Mouse (Mus musculus) stomach, embryonic 15.5 days (tissue): ENCODE results near the gene Mrpl47. TPM values are rescaled to one million over a fixed set of nuclear protein-coding genes. Genes with fewer than 3 reads are reported as not detected.
"Not testable (repeated sequence)": the region's sequence is repeated elsewhere in the genome, so short reads cannot be mapped to it uniquely, and the experiment has no call there.

ENCODE experiments used
- ATAC-seq: fragments of 200-750 bp; cut with Nextera tagmentation; 2 replicates; pipeline ENCODE4 v1.8.0; 2017; ENCODE audit warnings: low read depth, moderate number of reproducible peaks, moderate TSS enrichment; ENCODE audit not compliant: insufficient read depth, low FRiP score
- H3K27ac ChIP-seq: fragments of 300-500 bp; sonication (generic); 2 replicates; pipeline ENCODE4 v1.5.1; 2015; ENCODE audit warnings: mild to moderate bottlenecking, inconsistent platforms
- H3K27me3 ChIP-seq: fragments of 300-500 bp; sonication (generic); replicated peaks from 2 replicates; pipeline ENCODE4 v1.6.1; 2015; ENCODE audit warnings: inconsistent platforms
- H3K36me3 ChIP-seq: fragments of 300-500 bp; sonication (generic); 2 replicates; pipeline ENCODE4 v1.6.1; 2015; ENCODE audit warnings: inconsistent platforms
- H3K4me1 ChIP-seq: fragments of 300-500 bp; sonication (generic); 2 replicates; pipeline ENCODE4 v1.6.1; 2015; ENCODE audit warnings: inconsistent platforms
- H3K4me2 ChIP-seq: fragments of 300-500 bp; sonication (generic); 2 replicates; pipeline ENCODE4 v1.6.1; 2015; ENCODE audit warnings: mild to moderate bottlenecking, inconsistent platforms
- H3K4me3 ChIP-seq: fragments of 300-500 bp; sonication (generic); replicated peaks from 2 replicates; pipeline ENCODE4 v1.5.1; 2015; ENCODE audit warnings: inconsistent platforms
- H3K9ac ChIP-seq: fragments of 300-500 bp; sonication (generic); 2 replicates; pipeline ENCODE4 v1.6.1; 2015; ENCODE audit warnings: inconsistent platforms
- H3K9me3 ChIP-seq: fragments of 300-500 bp; sonication (generic); 2 replicates; pipeline ENCODE4 v1.6.1; 2016; ENCODE audit warnings: inconsistent platforms
- WGBS: fragments of 180-500 bp; shearing (Covaris S2); methylation state at CpG from one replicate; pipeline ENCODE4 v1.1.7; 2015; 5-methylcytosine and 5-hydroxymethylcytosine counted together
- polyA plus RNA-seq: library from polyadenylated mRNA; unstranded; fragments of >200 nt; fragmentation: Nextera tagmentation; extraction: Ambion mirVana; gene quantifications from 2 replicates; pipeline ENCODE4 v1.2.1, GENCODE M21; 2015

Gene Mrpl47
- polyA plus RNA-seq = 30.0 and 38.0 TPM in 2 replicates

DNA sequence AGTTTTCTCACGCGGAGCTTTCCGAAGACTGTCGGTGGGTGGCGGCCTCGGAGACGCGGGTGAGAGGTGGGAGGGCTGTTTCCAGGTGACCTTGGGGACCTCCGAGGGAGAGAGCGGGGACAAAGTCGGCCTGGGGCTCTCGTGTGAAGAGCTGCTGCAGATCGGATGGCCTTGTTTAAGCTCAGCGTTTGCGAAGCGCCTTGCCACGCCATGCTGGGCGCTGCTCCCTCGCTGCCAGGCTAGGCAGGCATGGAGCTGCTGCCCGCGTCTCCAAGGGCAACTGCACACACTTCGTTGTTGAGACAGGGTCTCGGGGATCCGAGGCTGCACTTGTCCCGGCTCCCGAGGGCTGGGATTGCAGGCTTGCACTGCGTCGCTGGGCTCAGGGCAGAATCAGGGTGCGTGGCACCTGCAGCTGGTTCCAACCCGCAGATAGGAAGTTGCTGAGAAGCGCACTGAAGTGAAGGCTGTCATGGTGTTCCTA is at the start of gene Mrpl47:
Gene Mrpl47, minus strand, starts transcription at position 434 of the 484 bp plus-strand sequence.
- H3K9ac ChIP-seq = peak within 1 kb of the TSS; percentile 71
- under 1% methylated on average over 31 of the region's 31 CpGs for WGBS
- peak; percentile 21 for ATAC-seq

DNA sequence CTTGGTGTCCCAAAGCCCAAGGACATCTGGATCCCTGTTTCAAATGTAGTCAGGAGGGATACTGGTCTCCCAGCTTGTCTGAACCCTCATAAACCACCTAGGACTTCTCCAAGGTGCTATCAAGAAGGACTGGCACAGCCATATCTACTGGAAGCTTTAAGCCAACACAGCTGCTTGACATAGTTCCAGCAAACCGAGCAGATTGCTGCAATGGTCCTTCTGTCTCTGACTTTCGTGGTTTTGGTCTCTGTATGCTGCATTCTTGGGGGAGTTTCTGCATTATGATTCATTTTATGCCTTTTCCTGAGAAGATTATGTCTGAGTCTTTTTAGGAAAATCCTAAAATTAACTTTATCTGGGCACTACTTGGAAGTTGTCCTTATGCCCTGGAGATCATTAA is 33.4 kb upstream of the Mrpl47 start:
- H3K9me3 ChIP-seq = no peaks in the 10 kb centered on the region
- H3K27me3 ChIP-seq = no peaks in the 10 kb centered on the region
- 72% methylated on average over 2 of the region's 2 CpGs for WGBS
- H3K4me3 ChIP-seq = no peak overlapping the region
- no peak overlapping the region for H3K9ac ChIP-seq
- no peak overlapping the region for H3K4me2 ChIP-seq
- ATAC-seq = no peak
- H3K27ac ChIP-seq = no peak overlapping the region
- H3K36me3 ChIP-seq = no peaks in the 10 kb centered on the region
- H3K4me1 ChIP-seq = no peaks in the 10 kb centered on the region

More for the DNA sequence above, at the start of gene Mrpl47:
- no peaks in the 10 kb centered on the region for H3K9me3 ChIP-seq
- H3K4me1 ChIP-seq = no peaks in the 10 kb centered on the region; the same call in 1 of the 2 replicates
- H3K27ac ChIP-seq = peak within 1 kb of the TSS; percentile 85
- peak within 1 kb of the TSS; percentile 83 for H3K4me2 ChIP-seq
- H3K36me3 ChIP-seq = peaks cover 12% of the 10 kb centered on the region
- H3K27me3 ChIP-seq = no peaks in the 10 kb centered on the region
- peak within 1 kb of the TSS; percentile 96 for H3K4me3 ChIP-seq

DNA sequence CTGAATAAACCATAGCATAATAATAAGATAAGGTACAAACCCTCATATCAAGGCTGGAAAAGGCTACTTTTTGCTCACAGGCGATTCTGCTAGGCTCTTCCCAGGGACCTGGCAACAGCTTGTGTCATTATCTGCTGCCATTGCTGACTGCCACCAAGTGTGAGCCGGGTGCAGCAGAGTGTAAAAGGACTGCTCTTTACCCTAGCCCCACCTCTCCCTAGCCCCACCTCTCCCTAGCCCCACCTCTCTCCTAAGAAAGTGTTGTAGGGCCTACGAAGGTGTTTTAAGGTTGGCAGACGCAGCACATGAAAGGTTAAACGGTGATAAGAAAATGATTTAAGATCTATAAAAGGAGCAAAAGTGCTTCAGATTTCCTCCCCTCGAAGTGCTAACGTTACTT is 26.5 kb upstream of the Mrpl47 start:
- Histone ChIP-seq H3K27ac (no peak overlapping the region), H3K27me3 (no peaks in the 10 kb centered on the region), H3K9me3 (no peaks in the 10 kb centered on the region), H3K9ac (no peak overlapping the region), H3K4me1 (no peaks in the 10 kb centered on the region), H3K4me3 (no peak overlapping the region), H3K4me2 (no peak overlapping the region), H3K36me3 (no peaks in the 10 kb centered on the region)
- no peak for ATAC-seq
- WGBS = 41% methylated on average over 7 of the region's 7 CpGs

DNA sequence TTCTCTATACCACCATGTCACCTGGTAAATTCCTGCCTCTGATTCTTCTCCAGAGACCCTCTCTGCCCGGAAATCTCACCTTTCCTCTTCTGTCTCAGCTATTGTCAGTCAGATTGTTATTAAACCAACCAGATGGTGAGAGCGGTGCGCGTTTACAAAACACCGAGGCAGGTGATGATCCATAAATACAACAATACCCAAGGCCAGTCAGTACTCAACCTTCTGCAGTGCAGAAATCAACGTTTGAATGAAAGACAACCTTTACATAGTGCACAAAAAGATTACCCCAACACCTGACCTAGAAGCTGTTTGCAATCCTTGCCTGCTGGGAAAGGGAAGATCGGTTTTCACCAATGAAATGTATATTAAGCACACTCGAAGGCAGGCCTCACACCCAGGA is 25.6 kb upstream of the Mrpl47 start:
- Histone ChIP-seq H3K27me3 (no peaks in the 10 kb centered on the region), H3K9ac (no peak overlapping the region), H3K27ac (no peak overlapping the region), H3K36me3 (no peaks in the 10 kb centered on the region), H3K4me2 (no peak overlapping the region), H3K4me1 (no peaks in the 10 kb centered on the region), H3K4me3 (no peak overlapping the region), H3K9me3 (no peaks in the 10 kb centered on the region)
- ATAC-seq = no peak
- WGBS = 57% methylated on average over 8 of the region's 8 CpGs

DNA sequence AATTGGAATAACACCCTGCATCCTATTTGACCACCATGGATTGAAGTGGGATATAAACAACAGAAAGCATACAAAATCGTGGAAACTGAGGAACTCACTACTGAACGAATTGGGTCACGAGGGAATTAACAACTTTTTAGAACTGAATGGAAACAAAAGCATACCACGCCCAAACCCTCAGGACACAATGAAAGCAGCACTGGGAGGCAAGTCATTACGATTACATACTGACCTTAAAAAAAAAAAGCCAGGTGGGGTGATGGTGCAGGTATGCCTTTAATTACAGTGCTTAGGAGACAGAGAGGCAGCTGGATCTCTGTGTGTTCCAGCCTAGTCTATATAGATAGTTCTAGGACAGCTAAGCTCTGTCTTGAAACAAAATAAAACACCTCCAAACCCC is 21.8 kb upstream of the Mrpl47 start:
- no peak for ATAC-seq
- Histone ChIP-seq H3K9ac (no peak overlapping the region), H3K4me2 (no peak overlapping the region), H3K27ac (no peak overlapping the region), H3K36me3 (no peaks in the 10 kb centered on the region), H3K4me1 (no peaks in the 10 kb centered on the region), H3K4me3 (no peak overlapping the region), H3K9me3 (no peaks in the 10 kb centered on the region), H3K27me3 (no peaks in the 10 kb centered on the region)
- WGBS = 72% methylated on average over 5 of the region's 5 CpGs

DNA sequence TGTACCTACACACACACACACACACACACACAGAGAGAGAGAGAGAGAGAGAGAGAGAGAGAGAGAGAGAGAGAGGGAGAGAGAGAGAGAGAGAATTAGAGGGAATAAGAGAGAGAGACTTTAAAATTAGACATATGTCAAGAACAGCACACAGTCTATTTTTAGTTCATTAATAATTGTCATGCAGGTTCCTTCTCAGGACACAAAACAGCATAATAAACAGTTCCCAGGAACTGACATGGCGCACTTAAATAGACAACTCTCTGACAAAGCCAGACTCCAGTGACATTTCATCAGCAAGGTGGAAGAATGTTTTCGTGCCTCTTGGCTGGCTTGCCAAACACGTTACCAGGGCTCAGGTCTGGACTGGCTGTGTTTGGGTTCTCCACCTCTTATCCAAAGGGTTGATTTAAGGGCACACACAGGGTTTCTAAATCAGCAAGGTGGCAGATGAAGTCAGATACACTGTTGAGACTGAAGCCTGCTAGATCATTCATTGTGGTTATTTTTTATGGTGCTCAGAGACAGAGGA is 17.0 kb upstream of the Mrpl47 start:
- H3K9me3 ChIP-seq = no peaks in the 10 kb centered on the region
- WGBS = 87% methylated on average over 3 of the region's 3 CpGs
- H3K9ac ChIP-seq = no peak overlapping the region
- no peak overlapping the region for H3K27ac ChIP-seq
- no peaks in the 10 kb centered on the region for H3K27me3 ChIP-seq
- H3K4me2 ChIP-seq = no peak overlapping the region
- H3K4me1 ChIP-seq = no peaks in the 10 kb centered on the region
- peaks cover 23% of the 10 kb centered on the region for H3K36me3 ChIP-seq
- ATAC-seq = no peak
- H3K4me3 ChIP-seq = no peak overlapping the region

DNA sequence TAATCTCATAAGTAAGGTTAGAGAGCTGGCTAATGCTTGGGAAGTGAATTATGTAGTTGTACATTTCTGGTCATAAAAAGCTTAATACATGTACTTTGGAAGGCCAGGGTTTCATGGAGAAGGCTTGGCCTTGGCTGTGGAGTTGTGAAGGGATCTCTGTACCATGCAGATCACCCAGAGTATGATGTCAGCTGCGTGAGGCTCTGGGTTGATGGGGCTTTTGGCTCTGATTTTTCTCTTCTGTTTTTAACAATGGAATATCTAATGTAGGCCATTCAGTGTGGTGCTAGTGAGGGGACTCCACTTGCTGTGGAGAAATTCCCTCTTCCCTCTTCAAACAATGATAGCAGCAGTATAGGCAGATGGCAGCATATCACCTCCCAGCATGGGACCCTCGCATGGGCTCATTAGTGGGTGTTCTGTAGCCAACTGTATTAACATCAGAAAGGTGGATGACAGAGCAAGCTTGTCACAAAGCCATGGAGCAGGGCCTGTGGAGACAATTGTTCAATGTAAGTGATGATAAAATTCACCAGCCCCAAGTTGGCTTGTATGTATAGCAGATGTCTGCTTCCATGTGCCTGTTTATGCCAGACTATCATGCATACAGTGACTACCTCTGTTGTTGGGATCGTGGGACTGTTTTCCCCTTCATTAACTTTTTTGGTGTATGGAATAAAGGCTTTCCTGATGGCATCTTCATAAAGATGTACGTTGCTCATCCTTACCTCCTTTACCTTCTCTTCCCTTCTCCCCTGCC is 12.6 kb upstream of the Mrpl47 start:
- no peak for ATAC-seq
- 88% methylated on average over 4 of the region's 4 CpGs for WGBS
- peaks cover 36% of the 10 kb centered on the region for H3K36me3 ChIP-seq

DNA sequence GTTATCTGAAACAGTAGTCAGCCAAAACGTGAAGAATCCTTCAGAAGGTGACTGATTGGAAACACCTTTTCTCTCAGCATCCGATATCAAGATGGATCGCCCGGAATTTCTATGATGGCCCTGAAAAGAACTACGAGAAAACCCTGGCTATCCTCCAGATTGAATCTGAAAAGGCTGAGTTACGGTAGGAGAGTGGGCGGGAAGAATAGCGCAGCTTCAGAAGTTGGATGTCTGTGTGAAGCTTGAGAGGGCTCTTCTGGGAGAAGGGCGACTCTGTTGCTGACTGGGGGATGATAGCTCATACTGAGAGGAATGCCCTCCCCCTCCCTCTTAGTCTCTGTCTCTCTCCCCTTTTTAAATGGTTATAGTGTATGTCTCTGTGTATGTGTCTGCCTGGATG is 11.0 kb upstream of the Mrpl47 start:
- WGBS = 90% methylated on average over 9 of the region's 9 CpGs
- no peaks in the 10 kb centered on the region for H3K27me3 ChIP-seq
- ATAC-seq = no peak
- no peak overlapping the region for H3K4me2 ChIP-seq
- H3K4me3 ChIP-seq = no peak overlapping the region
- H3K9ac ChIP-seq = no peak overlapping the region
- H3K9me3 ChIP-seq = no peaks in the 10 kb centered on the region
- peaks cover 32% of the 10 kb centered on the region for H3K36me3 ChIP-seq
- no peak overlapping the region for H3K27ac ChIP-seq
- H3K4me1 ChIP-seq = 0 out of 2 replicates have a peak, but pooled peaks cover 3% of the 10 kb centered on the region

More for the DNA sequence above, 12.6 kb upstream of the Mrpl47 start:
- Histone ChIP-seq H3K4me1 (no peaks in the 10 kb centered on the region), H3K4me2 (no peak overlapping the region), H3K27ac (no peak overlapping the region), H3K27me3 (no peaks in the 10 kb centered on the region), H3K9me3 (no peaks in the 10 kb centered on the region), H3K9ac (no peak overlapping the region), H3K4me3 (no peak overlapping the region)

DNA sequence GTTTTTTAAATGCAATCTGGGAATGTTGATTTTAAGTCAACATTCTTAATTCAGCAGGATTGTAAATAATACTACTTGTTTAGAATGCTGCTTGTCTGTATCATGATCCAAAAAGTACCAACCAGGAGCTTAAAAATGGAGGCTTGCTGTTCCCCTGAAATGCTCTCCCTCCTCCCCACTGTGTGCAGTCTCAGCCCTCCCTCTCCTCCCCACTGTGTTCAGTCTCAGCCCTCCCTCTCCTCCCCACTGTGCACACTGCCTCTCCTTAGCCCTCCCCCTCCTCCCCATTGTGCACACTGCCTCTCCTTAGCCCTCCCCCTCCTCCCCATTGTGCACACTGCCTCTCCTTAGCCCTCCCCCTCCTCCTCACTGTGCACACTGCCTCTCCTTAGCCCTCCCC is 8.0 kb upstream of the Mrpl47 start:
- H3K4me1 ChIP-seq, H3K9ac ChIP-seq, H3K4me2 ChIP-seq, H3K4me3 ChIP-seq, H3K27ac ChIP-seq, H3K27me3 ChIP-seq, ATAC-seq, H3K9me3 ChIP-seq: not testable (repeated sequence)
- peaks cover 19% of the 10 kb centered on the region for H3K36me3 ChIP-seq

DNA sequence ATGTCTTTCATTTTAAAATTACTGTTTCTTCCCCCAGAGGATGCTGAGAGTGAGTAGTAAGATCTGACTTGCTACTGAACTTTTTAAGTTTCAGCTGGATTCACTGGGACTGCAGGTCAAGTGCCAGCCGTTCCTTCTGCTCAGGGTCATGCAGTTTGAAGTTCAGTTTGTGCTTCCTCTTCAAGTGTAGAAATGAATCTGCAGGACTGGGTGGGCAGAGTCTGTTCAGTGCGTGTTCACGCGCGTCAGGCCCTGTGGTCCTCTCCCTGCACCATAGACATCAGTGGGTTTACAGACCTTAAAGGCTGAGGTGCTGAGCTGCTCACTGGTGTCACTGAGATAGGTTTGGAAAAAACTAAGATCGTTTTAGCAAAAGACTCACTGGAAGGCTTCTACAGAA is 7.6 kb upstream of the Mrpl47 start:
- ATAC-seq = no peak
- peaks cover 18% of the 10 kb centered on the region for H3K36me3 ChIP-seq
- no peak overlapping the region for H3K9ac ChIP-seq
- H3K9me3 ChIP-seq = no peaks in the 10 kb centered on the region
- H3K4me2 ChIP-seq = no peak overlapping the region
- 88% methylated on average over 6 of the region's 6 CpGs for WGBS
- H3K27ac ChIP-seq = no peak overlapping the region
- 0 out of 2 replicates have a peak, but pooled peaks cover 3% of the 10 kb centered on the region for H3K4me1 ChIP-seq
- no peaks in the 10 kb centered on the region for H3K27me3 ChIP-seq
- no peak overlapping the region for H3K4me3 ChIP-seq

DNA sequence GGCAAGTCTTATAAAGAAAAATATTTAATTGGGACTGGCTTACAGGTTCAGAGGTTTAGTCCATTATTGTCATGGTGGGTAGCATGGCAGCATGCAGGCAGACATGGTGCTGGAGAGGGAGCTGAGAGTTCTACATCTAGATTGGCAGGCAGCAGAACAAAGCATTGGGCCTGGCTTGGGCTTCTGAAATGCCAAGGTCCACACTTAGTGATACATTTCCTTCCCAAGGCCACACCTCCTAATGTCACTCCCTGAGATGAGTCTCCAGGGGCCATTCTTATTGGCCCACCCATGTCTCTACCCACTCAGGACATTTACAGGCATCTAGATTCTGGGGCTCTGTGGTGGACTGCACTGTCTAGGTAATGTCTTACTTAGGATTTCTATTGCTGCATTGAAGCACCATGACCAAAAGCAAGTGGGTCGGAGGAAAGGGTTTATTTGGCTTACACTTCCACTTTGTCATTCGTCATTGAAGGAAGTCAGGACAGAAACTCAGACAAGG is 4.9 kb upstream of the Mrpl47 start:
- Histone ChIP-seq H3K9ac (no peak overlapping the region), H3K27ac (no peak overlapping the region), H3K27me3 (no peaks in the 10 kb centered on the region), H3K9me3 (no peaks in the 10 kb centered on the region), H3K4me3 (no peak overlapping the region), H3K4me1 (0 out of 2 replicates have a peak, but pooled peaks cover 3% of the 10 kb centered on the region), H3K36me3 (peaks cover 13% of the 10 kb centered on the region), H3K4me2 (no peak overlapping the region)
- WGBS = 71% methylated on average over 2 of the region's 2 CpGs
- no peak for ATAC-seq

DNA sequence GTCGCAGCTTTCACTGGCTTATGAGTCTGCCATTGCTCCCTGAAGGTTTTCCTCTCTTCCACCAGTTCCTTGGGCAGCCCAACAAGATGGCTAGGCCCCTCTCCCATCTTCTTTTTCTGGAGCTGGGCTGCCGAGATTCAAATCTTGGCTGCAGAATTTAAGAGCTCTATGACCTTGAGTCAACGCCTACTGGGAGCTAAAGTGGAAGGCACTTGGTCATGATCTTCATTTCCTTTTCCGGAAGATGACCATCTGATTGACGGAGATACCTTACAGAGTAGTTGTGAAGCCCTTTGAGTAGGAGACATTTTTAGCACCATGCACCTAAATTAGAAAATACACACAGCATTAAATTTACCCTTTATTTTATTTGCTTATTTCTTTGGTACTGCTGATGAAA is 1.1 kb upstream of the Mrpl47 start:
- H3K9ac ChIP-seq = no peak overlapping the region
- 93% methylated on average over 5 of the region's 5 CpGs for WGBS
- no peaks in the 10 kb centered on the region; the same call in 1 of the 2 replicates for H3K4me1 ChIP-seq
- H3K9me3 ChIP-seq = no peaks in the 10 kb centered on the region
- H3K27ac ChIP-seq = no peak overlapping the region
- ATAC-seq = no peak
- no peak overlapping the region for H3K4me3 ChIP-seq
- 0 out of 2 replicates have a peak, but pooled peaks cover 5% of the 10 kb centered on the region for H3K36me3 ChIP-seq
- no peaks in the 10 kb centered on the region for H3K27me3 ChIP-seq
- H3K4me2 ChIP-seq = no peak overlapping the region; the same call in 1 of the 2 replicates
